Mouse (Mus musculus) v-Abl transformed pro-B cells (cell line): ENCODE results near the gene Mcm3.

ENCODE experiments used
- in situ Hi-C, 2 experiments: fragments of 400-800 bp; cut with MboI; formaldehyde crosslinking; loops; one replicate each; pipeline ENCODE4 v1.15.1; 2025; ENCODE audit not compliant: unreplicated experiment in 2 of 2

Mcm3 gene

GRCm38 (mm10) chr1:20819771-20820605, at the start of gene Mcm3:
Gene Mcm3 (minus strand): TSS chr1:20820312.
- in situ Hi-C loops: loop anchor here (10.0 to 25.0 kb wide), 2 partner anchors 255 to 267 kb away; partner anchors contain the start of gene Tram2 (in 2 of the 2)

DNA sequence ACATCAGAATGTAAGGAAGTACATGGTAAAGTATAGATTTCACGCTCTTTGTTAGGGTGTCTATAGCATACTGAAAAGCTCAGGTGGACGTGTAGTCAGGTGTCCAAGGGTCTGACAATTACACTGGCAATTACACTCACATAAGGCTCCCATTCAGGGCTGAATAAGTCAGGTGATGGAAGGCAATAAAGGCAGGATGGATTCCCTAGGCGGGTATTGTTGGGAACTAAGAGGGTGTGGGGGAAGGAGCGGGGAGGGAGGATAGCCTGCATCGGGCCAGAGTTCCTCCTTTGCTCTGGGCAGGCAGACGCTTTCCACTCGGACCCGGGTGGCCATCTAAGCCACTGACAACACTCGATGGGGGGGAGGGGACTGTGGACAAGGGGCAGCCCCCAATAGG, 47.9 kb upstream of the Mcm3 start:
- in situ Hi-C loops: no loop called here

DNA sequence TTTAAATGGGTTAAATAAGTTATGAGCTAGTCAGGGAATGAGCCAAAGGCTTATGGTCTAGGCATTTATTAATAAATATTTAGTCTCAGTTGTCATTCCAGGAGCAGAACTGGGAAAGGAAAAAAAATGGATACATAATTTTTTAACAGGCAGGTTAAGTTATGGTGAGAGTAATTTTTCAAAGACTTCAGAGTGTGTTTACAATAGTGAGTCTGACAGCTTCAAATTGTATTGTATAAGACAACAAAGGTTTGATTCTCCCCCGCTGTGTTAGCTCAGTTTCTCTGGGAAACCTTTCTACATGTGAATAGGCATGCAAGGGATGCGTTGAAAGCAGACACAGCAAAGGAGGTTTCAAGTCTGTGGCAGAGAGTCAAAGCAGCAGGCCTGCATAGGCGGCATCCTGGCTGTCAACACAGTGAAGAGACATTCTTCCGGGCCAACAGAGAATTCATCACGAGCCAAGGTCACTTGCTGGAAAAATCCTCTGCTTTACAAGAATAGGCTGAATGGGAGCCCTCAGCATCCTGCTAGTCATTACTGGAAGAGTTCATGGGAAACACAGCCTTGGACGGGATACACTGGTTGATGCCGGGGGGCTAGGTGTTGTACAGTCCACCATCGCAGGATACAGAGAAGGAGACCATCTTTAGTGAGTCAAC, 47.3 kb upstream of the Mcm3 start:
- in situ Hi-C loops: no loop called here

GRCm38 (mm10) chr1:20863452-20864172, 43.5 kb upstream of the Mcm3 start:
- in situ Hi-C loops: no loop called here

GRCm38 (mm10) chr1:20861865-20862264, 41.8 kb upstream of the Mcm3 start:
- in situ Hi-C loops: no loop called here

DNA sequence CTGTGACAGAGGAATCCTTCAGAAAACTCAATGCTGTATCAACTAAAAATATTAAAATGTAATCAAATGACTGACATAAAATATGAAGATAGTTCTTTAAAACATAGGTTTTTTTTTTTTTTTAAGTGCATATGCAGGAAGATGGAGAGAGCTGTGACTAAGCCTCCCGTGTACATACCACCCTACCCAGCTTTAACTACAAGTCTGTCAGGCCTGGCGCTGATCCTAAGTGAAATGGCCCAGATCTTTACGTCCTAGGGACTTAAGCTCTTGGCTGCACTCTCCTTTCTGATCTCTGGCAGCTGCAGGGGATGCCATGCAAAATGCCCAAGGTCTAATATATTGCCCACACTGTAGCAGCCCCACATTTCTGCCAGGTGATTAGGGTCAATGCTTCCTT, 40.7 kb upstream of the Mcm3 start:
- in situ Hi-C loops: no loop called here

DNA sequence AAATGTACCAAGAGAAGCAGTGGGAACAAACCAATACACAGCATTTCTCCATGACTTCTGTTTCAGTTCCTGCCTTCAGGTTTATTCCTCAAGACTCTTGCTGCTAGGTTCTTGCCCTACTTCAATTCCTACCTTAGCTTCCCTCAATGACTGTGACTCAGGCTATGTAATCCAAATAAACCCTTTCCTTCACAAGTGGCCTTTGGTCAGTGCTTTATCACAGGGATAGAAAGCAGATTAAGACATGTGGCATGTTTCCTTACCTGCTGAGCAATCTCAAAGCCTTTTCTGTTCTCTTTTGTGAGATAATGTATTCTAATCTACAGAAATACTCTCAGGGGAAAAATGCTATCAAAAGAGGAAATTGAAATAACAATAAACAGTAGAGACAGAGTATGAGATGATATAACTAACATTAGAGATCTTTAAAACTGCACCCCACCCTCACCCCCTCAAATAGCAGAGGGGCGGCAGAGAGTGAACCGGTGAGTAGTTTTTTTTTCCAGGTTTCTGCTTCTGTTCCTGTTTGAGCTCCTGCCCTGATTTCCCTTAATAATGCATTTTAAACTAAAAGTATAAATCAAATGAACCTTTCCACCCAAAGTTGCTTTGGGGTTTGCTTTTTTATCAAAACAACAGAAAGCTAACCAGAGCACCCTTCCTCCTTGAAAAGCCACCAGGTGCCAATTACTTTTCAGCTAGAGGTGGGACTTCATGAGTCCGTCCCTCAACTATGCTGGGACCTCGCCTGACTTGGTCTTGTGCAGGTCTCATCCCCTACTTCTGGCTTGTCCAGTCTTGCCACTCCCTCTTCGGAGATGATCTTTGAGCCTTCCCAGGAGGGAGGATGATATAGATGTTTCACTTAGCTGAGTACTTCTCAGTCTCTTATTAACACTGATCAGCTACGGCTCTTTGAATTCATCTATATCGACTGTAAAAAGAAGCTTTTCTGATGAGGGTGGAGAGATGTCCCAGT, 37.1 kb upstream of the Mcm3 start:
- in situ Hi-C loops: no loop called here

DNA sequence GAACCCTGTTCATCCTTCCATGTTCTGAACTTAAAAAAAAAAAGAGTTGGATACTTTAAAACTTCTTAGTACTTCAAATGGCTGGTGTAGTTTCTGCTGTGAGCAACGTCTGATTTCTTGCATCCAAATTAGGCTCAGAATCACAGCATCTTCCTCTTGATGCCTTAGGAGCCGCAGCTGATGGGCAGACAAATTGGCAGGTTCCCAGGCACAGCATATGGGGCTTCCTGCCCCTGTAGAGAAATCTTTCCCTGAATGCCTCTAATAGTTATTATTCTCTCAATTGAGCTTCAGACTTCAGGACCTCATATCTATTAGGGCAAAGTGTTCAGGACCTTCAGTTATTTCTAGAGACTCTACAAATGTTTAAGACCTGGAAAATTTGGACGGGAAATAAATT, 19.8 kb upstream of the Mcm3 start:
- in situ Hi-C loops: no loop called here

DNA sequence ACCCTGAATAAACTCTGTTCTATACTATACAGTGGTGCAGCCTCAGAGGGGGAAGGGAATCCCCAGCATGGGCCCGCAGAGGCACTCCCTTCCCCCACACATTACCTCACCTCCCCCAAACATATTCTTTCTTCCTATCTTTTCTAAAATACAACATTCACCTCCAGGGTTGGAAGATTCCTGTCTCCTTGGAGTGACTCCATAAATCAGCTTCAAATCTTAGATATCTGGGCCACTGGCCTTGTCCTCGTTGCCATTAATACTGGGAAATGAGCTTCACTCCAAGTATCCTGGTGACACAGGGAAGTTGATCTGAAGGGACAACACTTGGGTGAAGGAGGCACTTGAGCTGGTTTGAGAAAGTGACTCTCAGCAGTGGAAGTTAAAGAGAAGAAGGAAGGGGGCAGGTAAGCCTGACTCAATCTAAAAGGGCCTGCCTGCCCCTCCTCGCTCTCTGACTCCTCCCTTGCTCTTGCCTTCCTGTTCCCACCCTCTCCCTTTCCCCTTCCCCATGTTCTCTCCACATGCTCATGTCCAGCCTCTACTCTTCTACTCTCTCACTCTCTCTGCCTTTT, 16.5 kb upstream of the Mcm3 start:
- in situ Hi-C loops: no loop called here

- in situ Hi-C loops: no loop called here
Observed at GRCm38 (mm10) chr1:20833141-20833511, 13.0 kb upstream of the Mcm3 start.

DNA sequence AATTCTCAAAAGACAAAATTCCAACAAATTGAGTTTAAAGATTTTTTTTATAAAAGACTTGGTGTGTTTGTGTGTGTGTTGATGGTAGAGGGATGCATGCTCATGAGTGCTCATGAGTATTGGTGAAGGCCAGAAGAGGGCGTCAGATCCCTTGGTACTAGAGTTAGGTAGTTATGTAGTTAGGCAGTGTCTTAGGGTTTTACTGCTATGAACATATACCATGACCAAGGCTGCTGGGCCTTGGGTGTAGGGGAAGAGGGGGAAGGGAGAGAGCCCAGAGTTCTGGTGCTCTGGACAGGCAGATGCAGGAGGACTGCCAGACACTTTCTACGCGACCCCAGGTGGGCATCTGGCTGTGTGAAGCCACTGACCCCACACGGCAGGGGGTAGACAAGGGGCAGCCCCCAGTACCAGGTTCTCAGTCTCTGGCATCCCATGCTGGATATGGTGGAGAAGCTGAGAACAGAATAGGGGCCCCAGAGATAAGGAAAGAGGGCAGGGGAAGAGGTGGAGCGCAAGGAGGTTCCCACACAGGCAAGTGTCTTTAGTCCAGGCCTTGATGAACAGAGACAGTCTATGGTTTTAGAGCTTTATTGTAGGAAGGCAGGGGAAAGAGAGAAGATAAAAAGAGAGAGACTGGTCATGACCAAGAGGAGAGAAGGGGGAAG, 12.5 kb upstream of the Mcm3 start:
- in situ Hi-C loops: no loop called here

DNA sequence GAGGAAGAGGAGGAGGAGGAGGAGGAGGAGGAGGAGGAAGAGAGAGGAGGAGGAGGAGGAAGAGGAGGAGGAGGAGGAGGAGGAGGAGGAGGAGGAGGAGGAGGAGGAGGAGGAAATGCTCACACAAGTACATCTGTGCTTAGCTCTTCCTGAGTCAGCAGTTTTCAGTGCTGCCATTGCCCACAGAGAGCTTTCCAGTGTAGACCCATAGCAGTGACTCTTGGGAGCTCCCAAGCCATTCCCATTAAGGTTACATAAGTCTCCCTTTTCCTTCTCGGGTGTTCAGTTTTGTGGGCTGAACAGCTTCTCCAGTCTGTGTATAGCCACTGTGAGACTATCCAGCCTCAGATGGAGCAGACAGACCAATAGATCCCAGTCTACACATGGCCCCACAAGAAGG, 10.4 kb upstream of the Mcm3 start:
- in situ Hi-C loops: no loop called here

GRCm38 (mm10) chr1:20828061-20828460, 7.9 kb upstream of the Mcm3 start:
- in situ Hi-C loops: no loop called here

- in situ Hi-C loops: no loop called here
Observed at GRCm38 (mm10) chr1:20825036-20825435, 4.9 kb upstream of the Mcm3 start.

GRCm38 (mm10) chr1:20823906-20824305, 3.8 kb upstream of the Mcm3 start:
- in situ Hi-C loops: loop anchor here in 1 of 2 experiments (25.0 kb wide), 1 partner anchor 263 kb away; the partner anchor contains the start of gene Tram2

DNA sequence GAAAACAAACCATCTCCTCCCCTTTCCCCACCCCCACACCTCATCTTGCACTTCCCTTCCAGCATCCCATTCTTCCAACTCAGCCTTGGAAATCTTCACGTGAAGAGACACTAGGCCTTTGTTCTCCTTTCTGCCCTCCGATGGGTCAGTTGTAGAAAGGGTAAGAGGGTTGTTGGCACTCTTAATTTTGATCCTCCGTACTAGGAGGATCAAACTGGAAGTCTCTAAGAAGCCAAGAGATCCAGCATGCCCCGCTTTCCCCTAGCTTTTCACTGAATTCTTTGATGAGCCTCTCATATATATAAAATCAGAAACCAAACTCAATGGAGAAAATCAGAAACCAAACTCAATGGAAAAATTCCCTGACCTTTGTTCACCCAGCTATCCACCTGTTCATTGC, 3.4 kb upstream of the Mcm3 start:
- in situ Hi-C loops: loop anchor here in 1 of 2 experiments (25.0 kb wide), 1 partner anchor 264 kb away; the partner anchor contains the start of gene Tram2

DNA sequence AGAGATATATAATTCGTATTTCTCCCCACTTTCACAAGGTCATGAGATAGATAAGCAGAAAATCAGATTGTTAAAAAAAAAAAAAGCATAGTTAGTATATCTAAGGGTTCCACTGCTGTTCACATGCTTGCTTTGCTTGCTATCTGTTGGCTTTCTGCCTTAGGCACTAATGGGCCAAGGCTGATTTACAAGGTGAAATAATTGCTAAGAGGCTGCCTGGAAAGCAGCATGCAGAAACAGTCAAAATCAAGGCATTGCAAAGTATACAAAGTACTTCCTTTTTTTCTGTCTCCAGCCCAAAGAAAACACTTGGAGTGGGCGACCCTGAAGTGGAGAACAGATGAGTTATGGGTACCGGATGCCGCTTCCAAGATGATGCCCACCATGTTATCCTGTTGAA, 847 bp upstream of the Mcm3 start:
- in situ Hi-C loops: loop anchor here in 1 of 2 experiments (25.0 kb wide), 1 partner anchor 266 kb away; the partner anchor contains the start of gene Tram2

- in situ Hi-C loops: loop anchor here (10.0 to 25.0 kb wide), 2 partner anchors 257 to 270 kb away; partner anchors contain the start of gene Tram2 (in 2 of the 2)
Observed at GRCm38 (mm10) chr1:20817596-20817995, 2.5 kb downstream of the Mcm3 start.

DNA sequence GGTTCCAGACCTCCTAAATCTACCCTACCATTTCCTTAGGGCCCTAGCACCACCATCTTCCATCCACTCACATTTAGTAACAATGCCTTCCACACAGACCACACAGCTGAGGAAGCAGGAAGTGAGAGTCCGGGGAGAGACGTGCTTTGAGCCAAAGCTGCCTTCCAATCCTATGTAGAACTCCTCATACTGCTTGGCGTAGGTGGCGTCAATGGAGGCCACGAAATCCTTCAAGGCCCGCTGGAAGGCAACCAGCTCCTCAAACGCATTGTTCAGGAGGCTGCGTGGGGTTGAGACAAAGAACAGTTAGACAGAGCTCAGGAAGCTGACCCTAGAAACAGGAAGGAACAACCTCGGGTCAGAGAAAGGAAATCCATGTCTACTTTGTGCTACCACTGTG, 2.9 kb downstream of the Mcm3 start:
- in situ Hi-C loops: loop anchor here (10.0 to 25.0 kb wide), 2 partner anchors 258 to 270 kb away; partner anchors contain the start of gene Tram2 (in 2 of the 2)
